Mouse (Mus musculus) heart, adult 8-10 months (tissue): ENCODE measurements around the gene Zbtb16. TPM values are rescaled to one million over a fixed set of nuclear protein-coding genes. Genes with fewer than 3 reads are reported as not detected.

ENCODE experiments used
- DNase-seq: peaks from one replicate; pipeline ENCODE4 v3.0.0; 2022; ENCODE audit warnings: low spot score
- total RNA-seq, 4 experiments: library from RNA; stranded (reverse); gene quantifications; 2 replicates each; pipeline ENCODE4 v1.2.4; 2022

The Zbtb16 gene
- total RNA-seq, 4 experiments from 2014 or later = 105 to 204 (median 152) TPM

DNA sequence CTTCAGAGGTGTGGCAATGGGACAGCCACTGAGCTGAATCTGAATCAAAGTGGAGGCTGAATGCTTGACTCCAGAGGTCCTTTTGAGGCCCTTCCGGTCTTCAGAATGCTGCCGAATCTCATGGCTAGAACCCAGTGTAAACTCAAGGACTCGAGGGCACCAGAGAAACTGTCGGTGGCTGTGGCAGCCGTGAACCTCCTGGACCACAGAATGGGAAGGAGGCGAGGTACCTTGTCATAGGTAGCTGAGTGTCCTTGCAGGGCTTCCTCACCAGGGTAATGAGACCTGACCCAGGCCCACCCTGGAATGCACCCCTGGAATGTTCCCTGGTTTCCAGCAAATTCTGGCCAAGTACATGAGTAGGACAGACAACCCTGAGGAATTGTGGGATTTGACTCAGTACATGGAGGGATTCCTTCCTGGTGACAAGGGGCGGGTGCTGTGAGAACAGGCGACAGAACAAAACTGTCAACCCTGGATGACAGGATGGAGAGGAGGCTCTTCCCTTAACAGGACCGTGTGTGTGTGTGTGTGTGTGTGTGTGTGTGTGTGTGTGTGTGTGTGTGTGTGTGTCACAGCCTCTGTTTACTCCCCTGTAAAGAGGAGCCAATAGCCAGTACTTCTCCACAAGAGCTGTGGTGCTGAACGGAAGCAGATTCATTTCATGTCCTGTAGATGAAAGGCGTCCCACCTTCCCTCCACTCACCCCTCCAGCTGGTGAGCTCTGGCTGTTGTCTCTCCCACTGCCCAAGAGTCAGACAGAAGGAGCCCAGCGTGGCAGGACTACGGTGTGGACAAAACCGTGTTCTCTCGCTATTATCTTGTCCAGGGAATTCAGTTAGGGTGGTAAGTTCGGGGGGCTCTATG lies 189.0 kb downstream of the Zbtb16 start:
- DNase-seq = peak; percentile 57

GRCm38 (mm10) chr9:48646251-48646650 lies 189.8 kb downstream of the Zbtb16 start:
- peak; percentile 85 for DNase-seq

GRCm38 (mm10) chr9:48645648-48646126 lies 190.3 kb downstream of the Zbtb16 start:
- DNase-seq = no peak

DNA sequence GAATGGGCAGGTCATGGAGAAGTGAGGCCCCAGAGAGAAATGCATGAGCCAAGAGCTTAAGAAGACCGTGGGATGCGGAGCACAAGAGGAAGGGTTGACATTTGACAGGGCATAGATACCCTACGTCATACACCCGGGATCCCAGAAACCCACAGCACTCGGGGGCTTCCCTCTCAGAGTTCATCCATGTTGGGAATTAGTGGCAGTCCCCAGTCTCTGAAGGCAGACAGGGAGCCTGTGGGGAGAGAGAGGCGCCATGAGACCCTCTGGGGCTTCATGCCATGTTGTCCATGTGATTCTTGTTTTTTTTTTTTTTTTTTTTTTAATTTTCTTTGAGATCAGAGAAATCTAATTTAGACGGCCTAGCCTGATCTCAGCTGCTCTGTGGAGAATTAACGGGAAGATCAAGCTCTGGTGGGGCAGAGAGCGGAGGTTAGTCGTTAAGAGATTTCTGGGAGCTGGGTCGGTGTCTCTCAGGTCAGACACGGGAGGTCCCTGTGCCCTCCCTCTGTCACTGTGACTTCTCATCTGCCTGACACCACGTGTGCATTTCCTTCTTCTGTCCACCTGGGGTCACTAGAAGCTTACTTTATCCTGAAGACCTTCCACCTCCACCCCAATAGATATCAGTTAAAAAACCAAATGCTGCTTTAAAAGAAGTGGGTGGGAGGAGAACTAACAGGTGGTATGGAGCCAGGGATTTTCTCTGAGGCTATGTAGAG lies 190.9 kb downstream of the Zbtb16 start:
- peak; percentile 72 for DNase-seq

DNA sequence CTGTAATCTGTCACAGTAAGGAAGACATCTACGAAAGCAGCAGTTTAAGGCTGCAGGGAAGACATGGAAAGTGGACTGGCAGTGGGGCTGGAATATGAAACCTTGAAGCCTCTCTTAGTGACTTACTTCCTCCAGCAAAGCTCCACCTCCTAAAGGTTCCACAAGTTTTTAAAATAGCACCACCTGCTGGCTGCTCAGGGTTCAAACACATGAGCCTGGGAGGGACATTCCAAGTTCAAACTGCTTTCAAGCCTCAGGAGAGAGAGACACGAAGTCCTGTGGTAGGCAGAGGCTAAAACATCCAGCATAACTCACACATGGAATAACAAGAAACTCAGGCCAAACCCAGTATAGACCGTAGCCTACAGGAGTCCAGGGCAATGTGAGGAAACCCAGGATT lies 191.6 kb downstream of the Zbtb16 start:
- DNase-seq = no peak

DNA sequence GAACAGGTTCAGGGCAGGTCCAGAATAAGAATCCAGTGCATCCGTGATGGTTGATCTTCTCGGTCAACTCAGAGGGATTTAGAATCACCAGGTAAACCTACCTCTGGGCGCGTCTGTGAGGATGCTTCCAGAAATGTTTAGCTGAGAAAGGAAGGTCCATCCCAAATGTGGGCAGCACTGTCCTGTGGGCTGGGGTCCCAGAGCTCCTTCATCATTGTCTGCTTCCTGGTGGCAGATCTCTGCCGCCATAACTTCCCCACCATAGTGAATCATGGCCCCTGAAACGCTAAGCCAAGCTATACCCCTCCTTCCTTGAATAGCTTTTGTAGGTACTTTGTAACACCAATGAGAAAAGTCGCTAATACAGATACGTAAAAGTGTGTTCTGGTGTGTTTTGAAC lies 194.4 kb downstream of the Zbtb16 start:
- DNase-seq = no peak

DNA sequence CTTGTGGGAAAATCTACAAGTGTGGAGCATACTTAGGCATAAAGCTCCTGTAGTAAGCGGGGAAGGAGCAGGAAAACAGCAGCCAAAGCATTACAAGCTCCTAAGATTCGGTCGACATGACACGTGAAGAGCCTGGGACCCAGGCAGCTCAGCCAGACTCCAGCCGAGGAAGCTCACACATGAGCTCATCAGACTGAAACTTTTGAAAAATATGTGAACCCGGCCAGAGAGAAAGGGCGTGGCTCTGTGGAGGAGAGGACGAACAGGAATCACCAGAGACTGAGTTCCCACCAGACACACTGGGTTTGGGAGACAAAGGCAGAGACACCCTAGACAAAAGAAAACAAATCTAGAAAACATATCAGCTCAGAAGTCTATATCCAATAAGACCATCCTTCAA lies 195.1 kb downstream of the Zbtb16 start:
- DNase-seq = no peak

GRCm38 (mm10) chr9:48638176-48638803 lies 197.7 kb downstream of the Zbtb16 start:
- DNase-seq = no peak

GRCm38 (mm10) chr9:48637161-48637560 lies 198.9 kb downstream of the Zbtb16 start:
- no peak for DNase-seq

DNA sequence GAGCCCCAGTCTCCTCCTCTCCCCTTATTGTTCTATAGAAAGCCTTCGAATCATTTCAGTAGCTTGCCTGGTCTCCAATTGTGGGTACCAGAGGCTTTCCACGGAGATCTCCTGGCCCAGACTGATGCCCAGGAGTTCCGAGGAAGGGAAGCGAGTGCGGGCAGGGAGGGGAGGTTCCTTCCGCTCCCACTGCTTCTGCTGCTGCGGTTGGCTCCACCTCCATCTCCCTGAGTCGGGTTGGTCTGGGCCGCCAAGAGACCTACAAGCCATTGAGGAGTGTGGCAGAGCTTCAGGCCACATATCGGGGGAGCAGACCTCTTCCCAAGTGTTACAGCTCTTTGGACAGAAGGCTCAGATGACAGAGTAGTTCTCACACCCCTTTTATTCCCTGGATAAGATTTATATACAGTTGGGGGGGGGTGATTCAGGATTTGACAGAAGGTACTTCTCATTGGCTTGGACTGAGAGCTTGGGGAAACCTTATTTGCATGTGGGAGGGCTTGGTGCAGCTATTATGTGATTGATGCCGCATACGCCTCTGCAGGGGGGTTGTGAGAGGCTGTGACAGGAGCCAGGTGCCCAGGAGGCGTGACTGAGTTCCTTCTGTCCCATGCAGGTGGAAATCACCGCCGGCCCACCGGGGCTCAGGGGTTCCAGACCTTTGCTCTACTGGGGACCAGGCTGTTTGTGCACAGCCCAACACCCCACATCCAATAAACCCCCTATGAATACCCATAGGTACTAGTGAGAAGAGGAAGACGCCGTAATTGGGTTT lies 200.3 kb downstream of the Zbtb16 start:
- DNase-seq = no peak

DNA sequence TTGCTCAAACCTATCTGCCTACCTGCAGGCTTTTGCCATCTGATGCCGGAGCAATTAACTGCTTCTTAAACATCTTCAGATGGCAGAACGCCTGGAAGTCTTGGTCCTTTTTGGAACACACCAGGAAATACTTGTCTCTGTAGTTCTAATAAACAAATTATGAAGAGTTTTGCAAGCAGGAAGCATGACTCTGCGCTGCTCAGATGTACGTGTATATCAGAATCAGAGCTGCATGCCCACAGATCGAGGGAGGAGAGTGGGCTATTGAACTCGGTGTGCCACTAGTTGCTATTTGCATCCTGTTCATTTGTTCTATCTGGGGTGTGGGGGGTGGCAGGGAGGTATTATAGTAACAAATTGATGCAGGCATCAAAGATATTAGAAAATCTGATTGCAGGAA lies 202.9 kb downstream of the Zbtb16 start:
- no peak for DNase-seq

DNA sequence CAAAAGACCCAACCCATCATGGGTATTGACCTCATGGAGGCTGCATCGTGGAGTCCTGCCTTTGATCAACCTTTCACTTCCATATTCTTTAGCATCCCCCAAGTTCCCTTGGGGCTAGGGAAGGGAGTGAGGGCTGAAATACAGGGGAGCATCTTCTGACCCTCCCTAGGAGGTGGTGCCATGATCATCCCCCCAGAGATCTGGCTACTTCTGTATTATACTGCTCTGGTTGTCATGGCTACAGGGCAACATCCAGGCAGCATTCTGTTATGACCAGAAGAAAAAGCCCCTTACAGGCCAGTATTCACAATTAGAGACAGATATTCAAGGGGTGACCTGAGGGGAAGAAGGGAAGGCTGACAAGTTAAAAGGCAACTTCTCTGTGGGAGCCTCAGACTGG lies 216.8 kb downstream of the Zbtb16 start:
- no peak for DNase-seq

DNA sequence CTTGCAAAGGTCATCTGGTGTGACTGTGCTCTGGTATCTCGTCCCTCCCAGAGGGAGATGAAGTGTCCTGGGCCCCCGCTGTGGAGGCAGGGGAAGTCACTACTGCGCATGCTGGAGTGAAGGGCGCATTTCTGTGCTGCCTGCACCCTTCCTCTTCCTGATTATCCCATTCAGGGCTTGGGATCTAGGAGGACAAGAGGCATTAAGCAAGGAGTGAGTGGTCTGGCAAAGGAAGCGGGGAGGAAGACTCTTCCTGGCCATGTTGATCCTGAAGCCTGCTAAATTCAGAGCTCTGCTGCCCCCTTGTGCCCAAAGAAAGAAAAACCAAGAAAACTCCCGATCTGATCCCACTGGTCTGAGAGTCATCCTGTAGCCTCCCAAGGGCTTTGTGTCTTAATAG lies 217.4 kb downstream of the Zbtb16 start:
- DNase-seq = peak; percentile 79

- peak; percentile 78 for DNase-seq
Observed at GRCm38 (mm10) chr9:48618111-48618510, 217.9 kb downstream of the Zbtb16 start.

DNA sequence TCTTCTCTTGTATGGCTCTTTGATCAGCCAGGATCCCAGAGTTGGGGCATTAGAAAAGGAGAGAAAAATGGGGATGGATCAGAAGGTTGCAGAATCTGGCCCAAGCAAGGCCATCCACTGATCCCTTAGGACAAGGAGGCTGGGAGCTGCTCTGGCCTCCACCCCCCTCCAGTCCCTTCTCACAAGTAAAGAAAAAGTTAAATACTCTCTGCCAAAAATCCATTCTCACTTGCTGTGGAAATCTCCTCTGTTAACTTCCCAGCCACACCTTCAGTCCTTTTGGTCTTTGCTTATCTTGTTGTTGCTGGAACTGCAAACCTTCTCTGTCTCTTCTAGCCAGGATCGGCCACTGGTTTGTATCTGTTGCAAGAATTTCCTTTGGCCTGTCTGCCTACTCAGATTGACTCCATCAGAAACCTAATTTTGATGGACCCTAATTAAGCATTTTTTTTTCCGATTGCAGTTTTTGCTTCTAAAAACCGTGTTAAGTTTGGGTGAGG lies 218.5 kb downstream of the Zbtb16 start:
- no peak for DNase-seq

DNA sequence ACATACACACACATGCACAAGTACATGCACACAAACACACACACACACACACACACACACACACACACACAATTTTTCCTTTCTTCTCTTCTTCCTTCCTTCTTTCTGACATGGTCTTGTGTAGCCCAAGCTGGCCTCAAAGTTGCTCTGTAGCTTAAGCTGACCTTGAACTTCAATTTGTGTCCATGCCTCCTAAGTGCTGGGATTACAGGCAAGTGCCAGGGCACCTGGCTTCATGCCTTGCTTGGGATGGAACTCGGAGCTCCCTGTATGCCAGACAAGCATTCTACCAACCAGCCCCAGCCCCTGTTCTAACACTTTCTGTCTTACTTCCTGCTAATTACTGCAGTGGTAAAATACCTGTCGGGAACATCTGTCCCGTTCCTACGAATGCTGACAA lies 222.8 kb downstream of the Zbtb16 start:
- no peak for DNase-seq

GRCm38 (mm10) chr9:48612542-48612941 lies 223.5 kb downstream of the Zbtb16 start:
- DNase-seq = no peak

- no peak for DNase-seq
Observed at GRCm38 (mm10) chr9:48611032-48611431, 225.0 kb downstream of the Zbtb16 start.

DNA sequence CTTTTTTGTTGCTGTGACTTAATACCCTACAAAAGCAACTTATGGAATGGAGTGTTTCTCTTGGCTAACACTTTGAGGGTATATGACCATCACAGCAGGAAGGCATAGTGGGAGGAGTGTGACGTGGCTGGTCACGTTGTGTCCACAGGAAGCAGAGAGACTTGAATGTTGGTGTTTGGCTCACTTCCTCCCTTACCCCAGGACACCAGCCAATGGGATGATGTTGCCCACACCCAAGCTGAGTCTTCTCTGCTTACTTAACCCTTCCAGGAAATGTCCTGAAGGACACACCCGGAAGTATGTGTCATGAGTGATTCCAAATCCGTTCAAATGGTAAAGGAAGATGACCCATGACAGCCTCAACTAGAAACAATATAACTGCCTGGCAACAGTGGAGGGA lies 226.3 kb downstream of the Zbtb16 start:
- DNase-seq = no peak

- no peak for DNase-seq
Observed at GRCm38 (mm10) chr9:48607417-48607816, 228.6 kb downstream of the Zbtb16 start.

- DNase-seq = no peak
Observed at GRCm38 (mm10) chr9:48606171-48606570, 229.9 kb downstream of the Zbtb16 start.
